Mouse (Mus musculus) fibroblast of lung, adult 2 months (primary cell): ENCODE results near the gene Ndufs7.
"Not testable (repeated sequence)": the region's sequence is repeated elsewhere in the genome, so short reads cannot be mapped to it uniquely, and the experiment has no call there.

Experiments used
- DNase-seq: peaks from one replicate; pipeline ENCODE4 v3.0.0-alpha.2; 2011; ENCODE audit warnings: low read depth

Gene Ndufs7

GRCm38 (mm10) chr10:80248971-80249640 lies at the start of gene Ndufs7:
Gene Ndufs7 (plus strand): TSS chr10:80249121.
- peak; percentile 88 for DNase-seq

GRCm38 (mm10) chr10:80199440-80200008 lies 49.4 kb upstream of the Ndufs7 start:
- DNase-seq, result peak; percentile 36

GRCm38 (mm10) chr10:80200485-80200884 lies 48.4 kb upstream of the Ndufs7 start:
- DNase-seq, result no peak

GRCm38 (mm10) chr10:80204055-80204454 lies 44.9 kb upstream of the Ndufs7 start:
- DNase-seq, result no peak

GRCm38 (mm10) chr10:80207201-80207600 lies 41.7 kb upstream of the Ndufs7 start:
- DNase-seq, result no peak

- DNase-seq, result no peak
Observed at GRCm38 (mm10) chr10:80207676-80208075, 41.2 kb upstream of the Ndufs7 start.

GRCm38 (mm10) chr10:80208248-80208647 lies 40.7 kb upstream of the Ndufs7 start:
- no peak for DNase-seq

- no peak for DNase-seq
Observed at GRCm38 (mm10) chr10:80208841-80209371, 40.0 kb upstream of the Ndufs7 start.

- not testable (repeated sequence) for DNase-seq
Observed at GRCm38 (mm10) chr10:80211547-80212103, 37.3 kb upstream of the Ndufs7 start.

- no peak for DNase-seq
Observed at GRCm38 (mm10) chr10:80215048-80215772, 33.7 kb upstream of the Ndufs7 start.

- DNase-seq, result no peak
Observed at GRCm38 (mm10) chr10:80220676-80221075, 28.2 kb upstream of the Ndufs7 start.

- DNase-seq, result not testable (repeated sequence)
Observed at GRCm38 (mm10) chr10:80223137-80223536, 25.8 kb upstream of the Ndufs7 start.

GRCm38 (mm10) chr10:80226071-80226415 lies 22.9 kb upstream of the Ndufs7 start:
- DNase-seq, result no peak

- DNase-seq, result peak; percentile 98
Observed at GRCm38 (mm10) chr10:80226416-80227165, 22.3 kb upstream of the Ndufs7 start, which contains the start of gene Mum1. Gene Mum1 (plus strand): TSS chr10:80226434.

- DNase-seq, result no peak
Observed at GRCm38 (mm10) chr10:80227166-80227539, 21.8 kb upstream of the Ndufs7 start.

- no peak for DNase-seq
Observed at GRCm38 (mm10) chr10:80227877-80228775, 20.8 kb upstream of the Ndufs7 start.

- no peak for DNase-seq
Observed at GRCm38 (mm10) chr10:80236145-80236825, 12.6 kb upstream of the Ndufs7 start.

GRCm38 (mm10) chr10:80237020-80237419 lies 11.9 kb upstream of the Ndufs7 start:
- no peak for DNase-seq

GRCm38 (mm10) chr10:80238306-80238705 lies 10.6 kb upstream of the Ndufs7 start:
- DNase-seq, result no peak

- DNase-seq, result no peak
Observed at GRCm38 (mm10) chr10:80239791-80240190, 9.1 kb upstream of the Ndufs7 start.
